Mouse (Mus musculus) hindlimb bud, embryonic 11.5 days (tissue): Measurements from ENCODE around the gene Mfng.
A peak's percentile ranks its signal among the peaks of the same experiment; 100 is the strongest.

Experiments used
- DNase-seq: peaks from one replicate; pipeline ENCODE4 v3.0.0-alpha.2; 2012; ENCODE audit warnings: low read depth, low spot score; ENCODE audit errors: extremely low spot score

Gene Mfng

GRCm38 (mm10) chr15:78788042-78788441 lies 14.8 kb upstream of the Mfng start:
- no peak for DNase-seq

GRCm38 (mm10) chr15:78787287-78787856 lies 14.1 kb upstream of the Mfng start:
- no peak for DNase-seq

- DNase-seq = no peak
These were observed 13.1 kb upstream of the Mfng start for GRCm38 (mm10) chr15:78786411-78786818.

- DNase-seq = no peak
These were observed 12.7 kb upstream of the Mfng start for GRCm38 (mm10) chr15:78785961-78786360.

- no peak for DNase-seq
These were observed 12.0 kb upstream of the Mfng start for GRCm38 (mm10) chr15:78785258-78785657.

- no peak for DNase-seq
These were observed 11.2 kb upstream of the Mfng start for GRCm38 (mm10) chr15:78784520-78784919.

- no peak for DNase-seq
These were observed 9.3 kb upstream of the Mfng start for GRCm38 (mm10) chr15:78782348-78783103.

GRCm38 (mm10) chr15:78780908-78781307 lies 7.6 kb upstream of the Mfng start:
- DNase-seq = no peak

- no peak for DNase-seq
These were observed 7.1 kb upstream of the Mfng start for GRCm38 (mm10) chr15:78780359-78780758.

- no peak for DNase-seq
These were observed 6.4 kb upstream of the Mfng start for GRCm38 (mm10) chr15:78779690-78780089.

- no peak for DNase-seq
These were observed 6.0 kb upstream of the Mfng start for GRCm38 (mm10) chr15:78779253-78779652.

GRCm38 (mm10) chr15:78778077-78778870 lies 5.0 kb upstream of the Mfng start:
- peak; percentile 73 for DNase-seq

- DNase-seq = no peak
These were observed 419 bp downstream of the Mfng start for GRCm38 (mm10) chr15:78772856-78773255.

GRCm38 (mm10) chr15:78772368-78772763 lies 909 bp downstream of the Mfng start:
- DNase-seq = no peak

- DNase-seq = no peak
These were observed 1.5 kb downstream of the Mfng start for GRCm38 (mm10) chr15:78771531-78772367.

GRCm38 (mm10) chr15:78770983-78771355 lies 2.3 kb downstream of the Mfng start:
- no peak for DNase-seq

- DNase-seq = no peak
These were observed 2.9 kb downstream of the Mfng start for GRCm38 (mm10) chr15:78770234-78770982.

- no peak for DNase-seq
These were observed 4.2 kb downstream of the Mfng start for GRCm38 (mm10) chr15:78769064-78769463.

- no peak for DNase-seq
These were observed 9.6 kb downstream of the Mfng start for GRCm38 (mm10) chr15:78763704-78764103.

- DNase-seq = no peak
These were observed 10.1 kb downstream of the Mfng start for GRCm38 (mm10) chr15:78763210-78763609.
